Mouse (Mus musculus) heart, embryonic 11.5 days (tissue): ENCODE results near the gene Cdkal1. TPM values are rescaled to one million over a fixed set of nuclear protein-coding genes. Genes with fewer than 3 reads are reported as not detected.

Experiments used
- ATAC-seq: fragments of 200-750 bp; cut with Nextera tagmentation; replicated peaks from 2 replicates; pipeline ENCODE4 v1.8.0; 2017; ENCODE audit warnings: moderate library complexity; ENCODE audit not compliant: insufficient number of reproducible peaks, low FRiP score, low TSS enrichment
- H3K27ac ChIP-seq: fragments of 300-500 bp; sonication (generic); 2 replicates; pipeline ENCODE4 v1.5.1; 2014; ENCODE audit warnings: mild to moderate bottlenecking, low read depth, low read length
- H3K27me3 ChIP-seq: fragments of 300-500 bp; sonication (generic); 2 replicates; pipeline ENCODE4 v1.6.1; 2014; ENCODE audit warnings: mild to moderate bottlenecking, low read length, mixed read lengths; ENCODE audit not compliant: control insufficient read depth, insufficient read depth
- H3K36me3 ChIP-seq: fragments of 300-500 bp; sonication (generic); 2 replicates; pipeline ENCODE4 v1.6.1; 2014; ENCODE audit warnings: mild to moderate bottlenecking, low read length, moderate library complexity, mixed read lengths; ENCODE audit not compliant: control insufficient read depth, insufficient read depth
- H3K4me1 ChIP-seq: fragments of 300-500 bp; sonication (generic); 2 replicates; pipeline ENCODE4 v1.6.1; 2014; ENCODE audit warnings: low read length; ENCODE audit not compliant: control insufficient read depth, insufficient read depth
- H3K4me2 ChIP-seq: fragments of 300-500 bp; sonication (generic); 2 replicates; pipeline ENCODE4 v1.6.1; 2014; ENCODE audit warnings: mild to moderate bottlenecking, moderate library complexity
- H3K4me3 ChIP-seq: fragments of 300-500 bp; sonication (generic); 2 replicates; pipeline ENCODE4 v1.5.1; 2014; ENCODE audit warnings: low read depth, low read length
- H3K9ac ChIP-seq: fragments of 300-500 bp; sonication (generic); 2 replicates; pipeline ENCODE4 v1.6.1; 2014; ENCODE audit warnings: mild to moderate bottlenecking, low read depth, low read length, moderate library complexity
- H3K9me3 ChIP-seq: fragments of 300-500 bp; sonication (generic); replicated peaks from 2 replicates; pipeline ENCODE4 v1.6.1; 2016; ENCODE audit warnings: low read length; ENCODE audit not compliant: control insufficient read depth
- WGBS: fragments of 180-500 bp; shearing (Covaris S2); extraction: QIAGEN DNeasy Blood & Tissue Kit; methylation state at CpG from one replicate; pipeline ENCODE4 v1.1.7; 2014; ENCODE audit not compliant: insufficient replicate concordance; 5-methylcytosine and 5-hydroxymethylcytosine counted together
- polyA plus RNA-seq: library from polyadenylated mRNA; unstranded; fragments of >200 nt; fragmentation: Nextera tagmentation; extraction: Ambion mirVana; gene quantifications from 2 replicates; pipeline ENCODE4 v1.2.1, GENCODE M21; 2014

Gene Cdkal1
- polyA plus RNA-seq, 1 experiment from 2014 or later, result 25.2 TPM

DNA sequence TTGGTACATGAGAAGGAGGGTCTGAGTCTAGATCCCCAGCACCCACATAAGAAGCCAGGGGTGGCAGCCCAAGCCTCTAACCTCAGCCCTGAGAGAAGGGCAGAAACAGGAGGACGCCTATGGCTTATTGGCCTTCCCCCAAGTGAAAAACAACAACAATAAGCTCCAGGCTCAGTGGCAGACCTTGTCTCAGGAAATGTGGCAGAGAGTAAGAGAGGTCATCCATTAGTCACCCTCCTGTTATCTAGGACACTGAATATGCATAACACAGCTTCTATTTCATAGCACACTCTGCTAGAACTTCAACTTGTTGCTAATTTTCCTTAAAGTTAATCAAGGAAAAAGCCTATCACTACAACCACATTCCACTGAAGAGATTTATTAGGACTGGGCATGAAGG, 154.1 kb downstream of the Cdkal1 start:
- Histone ChIP-seq H3K27ac (0 out of 2 replicates have a peak overlapping the region, but pooled peaks have one; percentile 12), H3K9ac (no peak overlapping the region), H3K4me3 (no peak overlapping the region), H3K4me1 (peaks cover 11% of the 10 kb centered on the region), H3K9me3 (no peaks in the 10 kb centered on the region), H3K27me3 (no peaks in the 10 kb centered on the region), H3K4me2 (no peak overlapping the region), H3K36me3 (no peaks in the 10 kb centered on the region)
- 45% methylated on average over 1 of the region's 1 CpGs for WGBS
- no peak for ATAC-seq

DNA sequence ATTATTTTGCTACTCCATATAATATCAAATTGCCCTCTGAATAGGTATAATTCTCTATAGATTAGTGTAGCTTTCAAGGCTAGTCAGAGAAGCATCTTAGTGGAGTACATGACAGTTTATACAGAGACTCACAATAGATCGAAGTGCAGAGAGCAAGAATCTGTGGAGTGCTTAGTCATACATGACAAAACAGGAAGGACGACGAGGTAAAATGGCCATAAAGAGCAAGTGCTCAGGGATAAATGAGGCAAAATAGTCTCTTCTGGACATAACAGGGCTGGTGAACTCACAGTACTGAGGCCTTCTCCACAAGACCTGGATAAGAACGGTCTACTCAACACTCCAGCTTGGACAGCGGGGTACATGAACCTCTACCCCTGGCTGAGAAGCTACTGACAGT, 155.6 kb downstream of the Cdkal1 start:
- Histone ChIP-seq H3K4me3 (no peak overlapping the region), H3K27me3 (no peaks in the 10 kb centered on the region), H3K4me2 (no peak overlapping the region), H3K4me1 (peaks cover 11% of the 10 kb centered on the region), H3K27ac (no peak overlapping the region), H3K9ac (no peak overlapping the region), H3K9me3 (no peaks in the 10 kb centered on the region), H3K36me3 (no peaks in the 10 kb centered on the region)
- ATAC-seq, result no peak
- 96% methylated on average over 5 of the region's 5 CpGs for WGBS

DNA sequence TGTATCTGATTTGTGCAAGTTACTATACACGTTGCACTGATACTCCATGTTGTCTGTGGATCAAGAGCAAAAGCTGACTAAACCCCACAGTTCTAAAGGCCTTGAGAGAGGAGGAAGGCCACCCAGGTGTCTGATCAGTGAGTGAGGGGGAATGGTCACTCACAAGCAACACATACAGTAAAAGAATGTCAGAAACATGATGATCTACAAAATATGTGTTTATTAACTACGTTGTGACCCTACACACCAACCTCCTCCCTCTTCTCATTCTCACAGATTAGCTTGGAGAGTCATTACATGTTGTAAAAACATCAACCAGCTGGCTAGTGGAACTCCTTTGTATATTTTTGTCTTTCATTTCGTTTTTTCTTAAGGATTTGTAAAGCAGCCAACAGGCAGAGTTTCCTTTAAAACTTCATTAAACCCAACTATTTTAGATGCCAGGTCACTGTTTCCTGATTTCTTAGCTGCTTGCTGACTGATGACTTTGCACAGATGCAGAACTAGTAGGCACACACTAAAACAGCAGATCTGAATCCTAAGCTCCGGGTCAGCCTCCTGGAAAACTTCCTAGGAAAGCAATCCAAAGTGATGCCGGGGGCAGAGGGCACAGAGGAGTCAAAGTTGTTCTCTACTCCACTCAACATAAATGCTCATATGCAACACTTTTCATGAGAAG, 157.0 kb downstream of the Cdkal1 start:
- Histone ChIP-seq H3K4me3 (no peak overlapping the region), H3K4me1 (peaks cover 15% of the 10 kb centered on the region), H3K9ac (no peak overlapping the region), H3K4me2 (no peak overlapping the region), H3K9me3 (no peaks in the 10 kb centered on the region), H3K27me3 (no peaks in the 10 kb centered on the region), H3K27ac (no peak overlapping the region), H3K36me3 (no peaks in the 10 kb centered on the region)
- no peak for ATAC-seq
- WGBS, result 58% methylated on average over 5 of the region's 5 CpGs

DNA sequence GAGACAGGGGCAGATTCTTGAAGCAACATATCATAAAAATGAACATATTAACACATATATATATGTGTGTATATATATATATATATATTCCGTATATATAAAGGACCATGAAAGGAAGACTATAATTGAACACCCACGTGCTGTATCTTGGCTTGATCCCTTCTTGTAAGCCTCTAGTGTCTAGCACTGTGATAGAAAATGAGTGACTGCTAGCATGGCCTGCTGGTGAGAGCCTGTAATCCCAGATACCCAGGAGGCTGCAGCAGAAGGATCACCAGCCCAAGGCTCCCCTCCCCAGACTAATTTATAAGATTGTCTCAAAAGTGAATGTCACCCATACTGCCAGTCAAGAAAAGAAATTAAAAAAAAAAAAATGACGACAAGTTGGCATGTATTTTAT, 158.2 kb downstream of the Cdkal1 start:
- ATAC-seq, result no peak
- Histone ChIP-seq H3K4me2 (no peak overlapping the region), H3K27ac (no peak overlapping the region), H3K36me3 (no peaks in the 10 kb centered on the region), H3K4me3 (no peak overlapping the region), H3K9ac (no peak overlapping the region), H3K27me3 (no peaks in the 10 kb centered on the region), H3K9me3 (no peaks in the 10 kb centered on the region), H3K4me1 (peaks cover 15% of the 10 kb centered on the region)
- 75% methylated on average over 3 of the region's 3 CpGs for WGBS

DNA sequence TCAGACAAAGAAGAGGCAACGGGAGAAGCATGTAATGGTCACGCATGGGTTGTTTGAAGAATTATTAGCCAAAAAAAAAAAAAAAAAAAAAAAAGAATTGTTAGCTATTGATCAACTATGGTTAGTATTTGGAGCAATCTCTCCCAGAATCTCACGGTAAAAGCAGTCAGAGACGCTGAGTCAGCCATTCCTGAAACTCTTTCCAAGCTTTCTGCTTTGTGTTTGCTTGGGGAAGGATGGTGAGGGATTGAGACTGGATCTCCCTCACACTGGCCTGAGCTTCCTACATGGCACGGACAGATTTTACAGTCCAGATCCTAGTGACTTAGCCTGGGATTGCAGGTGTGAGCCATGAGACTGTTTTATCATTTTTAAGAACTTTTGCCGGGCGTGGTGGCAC, 164.7 kb downstream of the Cdkal1 start:
- H3K4me1 ChIP-seq, result peaks cover 7% of the 10 kb centered on the region
- no peak overlapping the region for H3K4me3 ChIP-seq
- no peak overlapping the region for H3K4me2 ChIP-seq
- no peaks in the 10 kb centered on the region for H3K36me3 ChIP-seq
- no peaks in the 10 kb centered on the region for H3K27me3 ChIP-seq
- ATAC-seq, result no peak
- no peaks in the 10 kb centered on the region for H3K9me3 ChIP-seq
- H3K9ac ChIP-seq, result no peak overlapping the region
- WGBS, result 88% methylated on average over 7 of the region's 7 CpGs
- no peak overlapping the region for H3K27ac ChIP-seq

DNA sequence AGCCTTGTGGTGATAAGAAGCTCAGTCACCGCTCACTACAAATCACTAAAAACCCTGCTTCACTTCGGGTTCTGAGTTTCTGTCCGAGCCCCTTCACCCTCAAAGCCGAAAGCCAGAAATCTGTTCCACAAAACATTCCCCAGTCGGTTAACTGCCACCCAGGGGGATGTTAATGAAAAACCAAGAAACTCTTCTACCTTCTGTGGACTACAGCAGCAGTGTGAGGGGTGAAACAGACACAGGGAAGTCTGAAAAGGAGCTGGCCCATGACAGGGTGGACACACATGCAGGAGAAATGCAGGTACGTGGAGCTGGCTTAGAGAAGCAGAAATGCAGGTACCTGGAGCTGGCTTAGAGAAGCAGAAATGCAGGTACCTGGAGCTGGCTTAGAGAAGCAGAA, 166.6 kb downstream of the Cdkal1 start:
- H3K4me2 ChIP-seq, result no peak overlapping the region
- no peak overlapping the region for H3K4me3 ChIP-seq
- no peak overlapping the region for H3K9ac ChIP-seq
- no peak for ATAC-seq
- no peaks in the 10 kb centered on the region for H3K36me3 ChIP-seq
- peaks cover 9% of the 10 kb centered on the region for H3K4me1 ChIP-seq
- 67% methylated on average over 6 of the region's 6 CpGs for WGBS
- H3K27me3 ChIP-seq, result no peaks in the 10 kb centered on the region
- no peaks in the 10 kb centered on the region for H3K9me3 ChIP-seq
- no peak overlapping the region for H3K27ac ChIP-seq

DNA sequence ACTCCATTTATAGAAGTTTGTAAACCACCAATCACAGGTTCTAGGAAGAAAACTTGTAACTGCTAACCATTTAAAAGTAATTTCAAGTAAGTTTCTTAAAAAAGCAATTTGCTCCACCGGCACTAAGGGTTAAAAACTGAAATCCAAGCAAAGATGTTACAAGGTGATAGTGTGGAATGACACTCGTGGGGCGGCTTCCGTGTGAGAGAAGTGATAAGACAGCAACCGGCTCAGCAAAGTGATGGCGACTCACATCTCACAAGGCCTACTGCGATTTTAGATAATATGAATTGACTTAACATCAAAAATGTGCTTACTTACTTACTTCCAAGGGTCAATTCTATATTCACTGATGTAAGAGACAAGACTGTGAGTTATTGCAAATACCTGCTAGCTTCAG, 167.6 kb downstream of the Cdkal1 start:
- WGBS, result 55% methylated on average over 7 of the region's 7 CpGs
- H3K27ac ChIP-seq, result no peak overlapping the region
- H3K4me1 ChIP-seq, result peaks cover 12% of the 10 kb centered on the region
- H3K9me3 ChIP-seq, result no peaks in the 10 kb centered on the region
- no peaks in the 10 kb centered on the region for H3K27me3 ChIP-seq
- H3K36me3 ChIP-seq, result no peaks in the 10 kb centered on the region
- no peak for ATAC-seq
- H3K4me3 ChIP-seq, result no peak overlapping the region
- no peak overlapping the region for H3K4me2 ChIP-seq
- no peak overlapping the region for H3K9ac ChIP-seq

DNA sequence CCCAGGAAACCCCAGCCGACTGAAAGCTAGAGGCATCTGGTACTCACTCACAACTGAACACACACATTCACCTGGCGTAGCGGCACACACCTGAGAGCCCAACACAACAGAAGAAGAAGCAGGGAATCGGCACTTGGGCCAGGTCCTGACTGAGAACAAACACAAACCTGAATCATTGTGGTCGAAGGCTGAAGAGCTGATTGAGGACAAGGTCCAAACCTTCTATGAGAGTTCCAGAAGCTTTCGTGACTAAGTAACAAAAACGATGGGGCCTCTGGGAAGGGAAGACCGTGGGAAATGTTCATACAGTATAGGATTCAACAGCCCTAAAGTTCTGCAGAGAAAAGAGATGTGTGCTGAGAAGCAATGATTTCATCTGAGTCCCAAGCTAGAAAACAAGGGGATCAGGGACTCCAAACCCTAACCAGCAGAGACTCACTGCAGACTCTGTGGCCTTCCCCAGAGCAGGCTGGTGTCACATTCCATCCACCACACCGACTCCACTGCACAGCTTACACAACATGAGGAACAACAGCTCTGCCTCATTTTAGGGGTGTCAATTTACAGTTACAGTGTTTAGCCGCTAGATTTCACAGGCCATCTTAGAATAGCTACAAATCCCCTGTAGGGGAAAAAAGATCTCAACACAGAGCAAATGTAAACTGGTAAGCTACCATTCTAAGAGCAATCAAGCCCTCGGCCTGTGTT, 175.8 kb downstream of the Cdkal1 start:
- WGBS, result 80% methylated on average over 11 of the region's 11 CpGs
- no peak for ATAC-seq

DNA sequence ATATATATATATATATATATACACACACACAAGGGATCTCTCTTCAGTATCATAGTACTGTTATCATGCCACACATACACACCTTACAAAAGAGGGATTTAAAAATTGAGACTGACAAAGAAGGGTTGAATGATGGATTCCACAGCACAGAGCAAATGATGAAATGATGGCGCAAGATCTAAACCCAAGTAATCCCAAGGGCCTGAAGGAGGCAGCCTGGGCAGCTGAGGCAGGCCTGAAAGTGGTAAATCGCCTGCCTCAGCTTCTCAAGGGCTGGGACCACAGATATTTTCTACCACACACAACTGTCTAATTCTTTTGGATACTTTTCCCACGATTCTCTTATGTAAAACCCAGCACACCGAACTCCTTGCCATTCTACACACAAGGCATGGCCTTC, 177.9 kb downstream of the Cdkal1 start:
- Histone ChIP-seq H3K9ac (no peak overlapping the region), H3K4me1 (peaks cover 8% of the 10 kb centered on the region), H3K4me3 (no peak overlapping the region), H3K9me3 (no peaks in the 10 kb centered on the region), H3K27me3 (no peaks in the 10 kb centered on the region), H3K36me3 (no peaks in the 10 kb centered on the region), H3K27ac (no peak overlapping the region), H3K4me2 (no peak overlapping the region)
- ATAC-seq, result no peak
- WGBS, result 88% methylated on average over 4 of the region's 4 CpGs

More for the DNA sequence above, 175.8 kb downstream of the Cdkal1 start:
- no peak overlapping the region for H3K27ac ChIP-seq
- no peak overlapping the region for H3K9ac ChIP-seq
- peaks cover 16% of the 10 kb centered on the region for H3K4me1 ChIP-seq
- no peaks in the 10 kb centered on the region for H3K36me3 ChIP-seq
- H3K4me3 ChIP-seq, result no peak overlapping the region
- no peaks in the 10 kb centered on the region for H3K9me3 ChIP-seq
- no peak overlapping the region for H3K4me2 ChIP-seq
- H3K27me3 ChIP-seq, result no peaks in the 10 kb centered on the region
